Mouse (Mus musculus) spleen, postnatal 4 days (tissue): ENCODE measurements at regions not wholly inside any gene's neighbourhood (a gene's known extent, or its start where the extent isn't known, plus 50 kb on each side); places are given as distances from the start of the nearest gene placed in this dataset.

ENCODE experiments used
- DNase-seq, 2 experiments: peaks; one replicate each; pipeline ENCODE4 v3.0.0; 2022; ENCODE audit warnings: low spot score in 2 of 2

GRCm38 (mm10) chr13:110673536-110673935, 278.7 kb downstream of the Plk2 start:
- no peak for DNase-seq

DNA sequence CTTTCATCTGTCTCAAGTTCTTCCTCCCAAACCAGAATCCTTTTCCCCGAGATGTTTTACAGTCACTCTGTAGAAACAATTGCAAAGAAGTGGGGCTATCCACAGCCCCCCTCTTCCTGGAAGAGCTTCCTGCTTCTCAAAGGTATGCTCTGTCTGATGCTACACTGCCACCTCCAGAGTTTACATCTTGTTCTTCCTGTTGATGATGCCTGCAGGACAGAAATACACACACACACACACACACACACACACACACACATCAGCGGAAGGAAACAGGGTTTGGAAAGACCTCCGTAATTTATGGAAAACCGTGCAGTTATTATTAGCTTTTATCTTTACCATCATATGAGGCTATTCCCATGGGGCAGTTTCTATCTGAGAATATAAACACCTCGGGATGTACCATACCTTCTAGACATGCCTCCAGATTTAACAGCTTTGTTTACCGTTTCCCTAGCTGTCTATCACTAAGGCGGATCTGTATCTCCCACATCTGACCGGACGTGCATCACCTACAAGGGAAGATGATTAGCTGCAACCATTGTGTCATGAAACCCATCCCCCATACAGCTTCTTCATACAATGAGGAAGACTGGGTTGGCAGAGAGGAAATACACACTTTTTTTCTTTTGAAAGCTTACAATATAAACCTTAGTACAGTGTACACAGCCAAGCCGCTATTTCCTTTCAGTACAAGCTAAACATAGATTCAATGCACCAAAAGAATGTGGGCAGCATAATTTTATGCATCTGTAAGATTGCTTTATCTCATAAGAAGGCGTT, 288.6 kb downstream of the Plk2 start:
- DNase-seq, result no peak

- DNase-seq, result no peak
Observed at GRCm38 (mm10) chr13:110688796-110689195, 293.9 kb downstream of the Plk2 start.

GRCm38 (mm10) chr13:110690501-110691255, 295.8 kb downstream of the Plk2 start:
- DNase-seq, result no peak

DNA sequence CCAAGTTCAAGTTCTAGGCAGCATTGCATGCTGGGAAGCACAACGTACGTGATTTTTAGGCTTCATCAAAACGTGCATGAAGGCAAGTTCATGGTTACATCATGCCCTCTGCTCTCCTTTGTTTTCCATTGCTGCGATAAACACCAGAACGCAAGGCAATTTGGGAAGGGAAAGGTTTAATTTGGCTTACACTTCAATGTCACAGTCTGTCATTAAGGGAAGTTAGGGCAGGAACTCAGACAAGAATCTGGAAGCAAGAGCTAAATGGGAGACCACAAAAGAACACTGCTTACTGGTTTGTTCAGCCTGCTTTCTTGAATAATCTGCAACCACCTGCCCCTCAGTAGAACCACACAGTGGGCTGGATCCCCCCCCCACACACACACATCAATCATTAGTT, 297.9 kb downstream of the Plk2 start:
- no peak for DNase-seq

GRCm38 (mm10) chr13:110694876-110695275, 300.0 kb downstream of the Plk2 start:
- DNase-seq, result no peak

- DNase-seq, result no peak
Observed at GRCm38 (mm10) chr13:110696549-110696948, 301.7 kb downstream of the Plk2 start.

- no peak for DNase-seq
Observed at GRCm38 (mm10) chr13:110704261-110704660, 309.4 kb downstream of the Plk2 start.

- no peak for DNase-seq
Observed at GRCm38 (mm10) chr13:110710847-110711246, 316.0 kb downstream of the Plk2 start.

- DNase-seq, result no peak
Observed at GRCm38 (mm10) chr13:110712527-110712926, 317.7 kb downstream of the Plk2 start.

GRCm38 (mm10) chr13:110722170-110722569, 327.3 kb downstream of the Plk2 start:
- no peak for DNase-seq

GRCm38 (mm10) chr13:110722752-110723151, 327.9 kb downstream of the Plk2 start:
- DNase-seq, result no peak

- no peak for DNase-seq
Observed at GRCm38 (mm10) chr13:110724836-110725235, 330.0 kb downstream of the Plk2 start.

DNA sequence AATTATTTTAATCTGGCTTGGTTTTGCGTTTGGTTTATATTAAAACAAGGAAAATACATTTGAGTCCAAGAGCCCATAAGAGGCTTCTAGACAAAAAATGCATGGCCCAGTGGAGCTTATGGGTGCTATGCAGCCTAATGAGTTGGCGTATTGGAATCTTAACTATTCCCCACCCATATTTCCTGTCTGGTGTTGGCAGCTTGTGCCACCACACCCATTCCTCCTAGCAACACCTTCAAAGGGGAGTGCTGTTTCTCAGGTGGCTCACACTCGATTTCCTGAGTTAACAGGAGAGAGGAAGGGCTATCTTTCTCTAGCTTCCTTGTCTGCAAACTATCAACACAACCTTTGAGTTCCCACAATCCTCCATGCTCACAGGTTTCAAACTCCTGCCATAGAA, 331.0 kb downstream of the Plk2 start:
- no peak for DNase-seq

- no peak for DNase-seq
Observed at GRCm38 (mm10) chr13:110735511-110735910, 340.7 kb downstream of the Plk2 start.

DNA sequence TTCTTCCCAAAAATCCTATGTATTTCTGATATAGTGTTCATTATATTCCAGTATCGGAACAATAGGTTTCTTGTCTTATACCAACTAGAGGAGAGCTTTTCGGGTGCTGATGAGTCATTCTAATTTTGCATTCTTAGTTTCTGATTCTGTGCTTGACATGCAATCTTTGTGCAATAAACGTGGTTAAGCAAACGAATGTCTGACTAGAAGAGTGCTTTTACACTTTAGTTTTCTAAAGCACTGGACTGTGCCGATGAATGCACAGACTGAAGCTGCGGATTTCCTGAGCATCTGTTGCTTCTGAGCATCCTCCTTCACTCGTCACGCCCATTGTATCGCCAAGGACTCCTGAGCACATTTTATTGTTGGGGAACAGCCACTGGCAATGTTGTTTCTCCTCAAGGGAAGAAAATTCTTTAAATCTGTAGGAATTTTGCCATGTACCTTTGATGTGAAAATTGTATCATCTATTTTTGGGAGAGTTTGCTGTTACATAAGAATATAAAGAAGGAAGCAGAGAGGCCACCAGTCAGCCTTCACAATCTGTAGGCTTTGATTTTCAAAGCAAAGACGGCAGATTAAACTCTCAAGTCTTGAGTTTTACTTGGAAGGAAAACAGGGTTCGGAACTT, 346.8 kb downstream of the Plk2 start:
- no peak for DNase-seq

- DNase-seq, result no peak
Observed at GRCm38 (mm10) chr13:110747223-110747868, 352.5 kb downstream of the Plk2 start.

- no peak for DNase-seq
Observed at GRCm38 (mm10) chr13:110752746-110753145, 357.9 kb downstream of the Plk2 start.

- no peak for DNase-seq
Observed at GRCm38 (mm10) chr13:110754548-110754947, 359.7 kb downstream of the Plk2 start.

DNA sequence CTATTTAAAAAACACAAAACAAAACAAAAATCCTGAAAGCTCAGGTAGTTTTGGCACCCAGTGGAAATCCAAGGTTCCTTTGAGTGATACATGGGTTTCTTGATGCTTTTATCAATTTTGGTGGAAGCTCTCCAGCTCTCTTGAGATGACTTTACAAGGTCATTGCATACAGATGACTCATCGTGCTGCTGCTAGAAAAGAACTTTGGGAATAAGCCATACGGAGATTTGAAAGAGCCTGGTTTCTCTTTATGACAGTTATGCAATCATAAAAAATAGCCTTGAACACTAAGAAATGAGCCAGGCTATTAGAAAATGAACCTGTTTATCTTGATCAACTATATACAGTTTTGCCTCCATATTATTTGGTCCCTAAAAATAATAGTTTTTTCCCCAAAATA, 362.0 kb downstream of the Plk2 start:
- DNase-seq, result no peak

- DNase-seq, result no peak
Observed at GRCm38 (mm10) chr13:110769210-110769609, 374.4 kb downstream of the Plk2 start.

GRCm38 (mm10) chr13:110775251-110775650, 380.4 kb downstream of the Plk2 start:
- DNase-seq, result no peak
